Mouse (Mus musculus) adipocyte (in vitro differentiated cells): Measurements from ENCODE around the gene Sft2d2.

Source experiments
- DNase-seq: peaks from one replicate; pipeline ENCODE4 v3.0.0-alpha.2; 2016; ENCODE audit warnings: low spot score

The Sft2d2 gene

DNA sequence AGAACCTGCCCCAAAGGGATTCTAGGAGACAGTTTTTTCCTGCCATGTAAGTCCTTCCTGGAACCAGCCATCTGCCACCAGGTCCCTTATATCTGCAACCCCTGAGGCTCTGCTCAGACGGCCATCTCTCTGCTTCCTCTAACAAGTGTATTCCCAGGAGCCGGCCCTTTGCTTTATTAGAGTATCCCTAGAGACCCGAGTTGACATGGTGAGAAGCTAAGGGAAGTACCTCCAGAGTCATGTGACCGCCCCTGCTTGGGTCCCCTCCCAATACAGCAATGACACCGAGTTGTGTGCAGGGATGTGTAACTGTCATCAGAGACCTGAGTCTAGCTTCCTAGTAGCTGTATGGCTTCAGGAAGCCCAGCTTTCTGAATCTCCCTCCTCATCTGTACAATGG lies 61.0 kb downstream of the Sft2d2 start:
- DNase-seq, result no peak

DNA sequence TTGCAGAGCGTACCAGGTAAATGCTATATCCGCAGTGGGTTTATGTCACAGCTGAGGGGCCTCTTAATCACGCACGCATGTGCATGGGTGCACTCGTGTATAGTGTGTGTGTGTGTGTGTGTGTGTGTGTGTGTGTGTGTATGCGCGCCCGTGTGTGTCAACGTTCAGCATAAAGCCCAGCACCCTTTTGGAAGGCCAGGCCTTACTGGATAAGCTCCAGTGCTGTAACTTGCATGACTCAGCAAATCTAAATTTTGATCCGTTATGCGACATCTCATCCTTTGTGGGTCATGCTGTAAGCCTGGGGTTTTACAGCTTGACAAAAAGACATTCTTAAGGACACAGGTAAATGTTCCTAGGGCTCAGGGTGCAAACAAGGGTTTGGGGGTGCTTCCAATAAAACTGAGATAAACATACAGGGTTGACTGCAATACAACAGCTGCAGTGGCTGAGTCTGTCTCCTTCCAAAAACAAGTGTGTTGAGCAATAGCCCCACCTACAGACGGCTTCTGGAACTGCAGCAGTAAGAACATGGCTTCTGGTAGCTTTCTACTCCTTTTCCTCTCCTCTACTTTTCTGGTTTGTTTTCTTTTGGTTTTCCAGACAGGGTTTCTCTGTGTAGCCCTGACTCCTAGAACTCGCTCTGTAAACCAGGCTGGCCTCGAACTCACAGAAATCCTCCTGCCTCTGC lies 61.9 kb downstream of the Sft2d2 start:
- peak; percentile 80 for DNase-seq

DNA sequence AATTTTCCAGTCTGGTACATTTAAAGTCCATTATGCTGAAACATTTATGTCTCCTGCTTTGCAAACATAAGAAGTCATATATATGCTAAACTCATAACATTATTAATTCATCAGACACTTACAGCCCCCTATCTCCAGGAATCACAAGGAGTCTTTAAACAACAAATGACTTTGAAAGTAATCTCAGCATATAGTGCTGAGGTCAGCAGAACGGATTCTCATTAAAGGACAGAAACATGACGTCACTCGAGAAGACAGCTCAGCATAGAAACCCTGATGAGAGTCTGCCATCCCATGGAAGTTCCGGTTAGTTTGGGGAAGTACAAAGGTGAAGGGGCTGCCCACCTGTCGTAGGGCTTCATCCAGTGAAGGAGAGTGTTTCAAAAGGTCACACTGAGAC lies 64.7 kb downstream of the Sft2d2 start:
- no peak for DNase-seq
